Mouse (Mus musculus) spleen, postnatal 36 days (tissue): ENCODE results near the gene Ptprm.

Experiments used
- DNase-seq, 2 experiments: peaks; one replicate each; pipeline ENCODE4 v3.0.0; 2022; ENCODE audit warnings: low spot score in 2 of 2, mixed read lengths in 1 of 2

The Ptprm gene

DNA sequence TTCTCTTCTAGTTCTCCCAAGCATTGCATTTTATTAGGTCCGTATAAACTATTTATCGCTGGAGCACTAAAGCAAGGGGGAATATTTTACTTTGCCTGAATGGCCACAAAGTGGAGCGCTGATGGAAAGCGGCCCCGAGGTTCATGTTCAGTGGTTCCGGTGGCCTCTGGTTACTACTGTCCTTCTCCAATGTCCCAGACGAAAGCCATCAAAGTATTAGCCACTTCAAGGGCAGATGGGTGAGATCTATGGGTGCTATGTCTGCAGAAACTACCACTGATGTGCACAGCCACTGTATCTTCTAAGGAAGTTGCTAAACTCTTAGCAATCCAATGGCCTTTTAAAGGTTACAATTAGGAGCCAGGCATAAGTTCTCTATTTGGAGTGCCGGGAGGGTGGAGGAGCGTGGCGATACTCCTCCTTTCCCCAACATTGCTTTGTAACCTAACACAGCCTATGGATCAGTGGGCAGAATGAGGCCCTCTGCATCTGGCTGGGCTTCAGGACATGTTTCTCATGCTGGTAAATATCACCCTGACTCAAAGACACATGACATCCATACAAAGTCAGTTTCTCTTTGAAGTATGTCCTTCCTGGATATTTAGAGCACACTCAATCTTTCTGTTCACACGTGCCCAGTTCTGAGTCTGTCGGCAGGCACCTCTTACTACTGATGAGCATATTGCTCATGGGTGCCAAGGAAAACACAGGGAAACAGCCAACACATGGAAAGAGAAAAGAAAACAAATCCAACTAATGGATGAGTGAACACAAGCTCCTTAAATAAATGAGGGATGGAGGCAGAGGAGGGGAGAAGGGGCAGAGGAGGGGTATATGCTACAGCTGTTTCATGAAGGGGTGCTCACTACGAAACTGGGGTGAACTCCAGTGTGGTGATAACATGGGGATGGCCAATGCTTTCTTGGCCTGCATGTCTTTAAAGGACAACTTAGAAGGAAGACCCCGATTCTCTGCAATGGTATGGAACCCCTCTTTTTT is 584.6 kb downstream of the Ptprm start:
- DNase-seq, result no peak

DNA sequence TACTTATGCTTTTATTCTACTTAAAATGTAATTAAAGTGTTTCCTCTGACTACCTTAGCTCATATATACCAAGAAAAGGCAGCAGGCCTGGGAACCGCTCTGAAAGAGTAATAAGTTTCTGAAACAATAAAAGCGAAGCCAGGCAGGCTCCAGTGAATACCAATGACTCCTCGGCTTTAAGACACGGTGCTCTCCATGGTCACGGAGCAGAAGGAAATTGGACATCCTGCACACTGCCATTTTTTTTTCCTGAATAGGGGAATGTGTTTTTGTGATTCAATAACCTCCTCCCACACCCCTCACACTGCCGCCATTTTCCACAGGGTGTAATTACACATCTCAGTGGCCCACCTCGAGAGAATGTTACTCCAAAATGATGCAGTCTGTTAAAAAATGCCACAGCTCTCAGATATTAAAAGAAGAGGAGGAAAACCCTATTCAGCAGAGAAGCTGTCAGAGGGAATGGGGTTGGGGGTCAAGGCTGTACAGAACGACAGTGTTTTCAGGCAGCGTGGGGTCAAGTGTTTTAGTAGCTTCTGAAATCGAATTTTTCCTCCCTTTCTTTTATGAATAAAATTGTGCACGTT is 585.5 kb downstream of the Ptprm start:
- DNase-seq, result no peak

DNA sequence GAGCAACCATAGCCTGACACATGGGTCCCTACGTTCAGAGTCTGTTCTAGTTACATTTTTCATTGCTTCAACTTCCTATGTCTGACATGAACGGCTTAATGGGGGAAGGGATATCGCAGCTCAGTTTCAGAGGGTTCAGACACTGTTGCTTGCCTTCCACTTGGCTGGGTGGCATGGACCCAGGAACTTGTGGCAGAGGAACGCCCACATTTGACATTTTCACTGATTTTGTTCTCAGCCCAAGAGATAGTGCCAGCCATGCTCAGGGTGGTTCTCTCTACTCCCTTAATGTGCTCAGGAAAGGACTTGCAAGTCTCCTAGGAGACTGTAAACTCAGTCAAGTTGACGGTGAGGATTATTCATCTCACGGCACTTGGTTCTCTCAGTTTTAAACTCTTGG is 588.1 kb downstream of the Ptprm start:
- DNase-seq, result no peak

DNA sequence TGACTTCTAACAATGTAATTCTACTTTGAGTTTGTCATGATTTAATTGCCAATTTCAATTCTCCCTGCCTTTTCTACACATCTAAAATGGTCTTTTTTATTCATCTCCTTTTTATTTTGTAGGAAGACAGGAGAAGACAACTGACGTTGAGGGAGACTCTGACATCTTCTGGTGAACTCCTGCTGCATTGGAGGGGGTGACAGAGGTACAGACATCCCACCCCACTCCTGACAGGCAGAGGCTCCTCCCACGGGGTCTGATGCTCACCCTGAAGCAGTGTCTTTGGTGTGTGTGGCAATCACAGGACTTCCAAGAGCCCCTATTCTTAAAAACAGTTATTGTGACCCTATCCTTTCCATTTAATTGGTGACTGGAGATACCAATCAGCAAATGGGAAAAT is 589.8 kb downstream of the Ptprm start:
- no peak for DNase-seq

DNA sequence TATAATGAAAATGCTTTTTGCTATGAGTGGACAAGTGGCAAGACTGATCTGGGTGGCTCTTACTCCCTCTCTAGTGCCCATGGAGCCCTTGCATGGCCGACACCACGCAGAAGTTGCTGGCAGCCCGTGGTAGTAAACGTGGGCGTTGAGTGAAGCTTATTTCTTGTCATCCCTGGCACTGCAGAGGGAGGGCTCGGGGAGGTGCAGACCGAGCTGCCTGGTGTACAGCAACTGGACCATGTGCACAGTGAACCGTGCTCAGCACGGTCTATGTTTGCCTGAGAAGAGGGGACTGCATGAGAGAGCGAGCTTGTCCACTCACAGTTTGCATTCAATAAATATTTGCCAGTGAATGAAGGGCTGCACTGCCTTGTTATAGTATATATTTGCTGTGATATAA is 591.5 kb downstream of the Ptprm start:
- no peak for DNase-seq

DNA sequence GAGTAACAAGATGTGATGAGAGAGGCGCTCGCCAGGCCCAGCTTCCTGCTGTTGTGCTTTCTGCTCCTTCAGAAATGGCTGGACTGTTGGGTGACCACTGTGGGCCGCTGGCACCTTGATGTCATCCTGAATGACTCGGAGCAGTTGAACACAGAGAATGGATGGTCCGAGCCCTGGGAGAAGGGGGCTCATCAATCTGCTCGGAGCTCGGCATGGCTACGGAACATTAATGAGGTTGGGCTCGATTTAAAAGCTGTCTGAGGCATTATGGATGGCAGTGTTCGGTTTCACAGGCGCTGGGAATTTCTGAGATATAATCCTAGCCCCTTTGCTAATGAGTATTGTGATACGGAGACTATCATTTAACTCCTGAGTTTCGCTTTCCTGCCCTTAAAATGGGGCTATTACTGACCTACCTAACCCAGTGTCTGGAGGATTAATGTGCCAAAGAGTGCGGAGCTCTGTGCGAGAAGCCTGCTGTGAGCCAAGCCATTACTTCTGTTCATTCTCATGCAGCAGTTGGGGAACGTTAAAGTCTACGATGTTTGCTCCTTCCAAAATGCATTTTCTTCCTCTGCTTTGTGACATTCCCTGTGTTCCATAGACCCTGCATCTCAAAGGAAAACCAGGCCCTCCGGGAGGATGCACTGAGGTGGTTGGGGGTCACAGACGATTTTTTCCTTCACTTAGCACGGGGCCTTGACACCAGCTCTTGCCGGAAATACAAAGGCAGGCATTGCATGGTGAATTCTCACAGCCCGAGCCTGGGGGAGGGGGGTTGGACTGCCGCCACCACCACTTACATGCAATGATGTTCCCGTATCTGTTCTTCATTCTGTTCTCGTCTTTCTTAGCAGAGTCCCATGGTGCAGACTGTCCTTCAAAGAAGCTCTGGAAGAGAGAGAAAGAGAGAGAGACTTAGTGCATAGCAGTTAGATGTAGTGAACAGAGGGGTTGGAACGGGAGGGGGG is 592.6 kb downstream of the Ptprm start:
- DNase-seq, result no peak

DNA sequence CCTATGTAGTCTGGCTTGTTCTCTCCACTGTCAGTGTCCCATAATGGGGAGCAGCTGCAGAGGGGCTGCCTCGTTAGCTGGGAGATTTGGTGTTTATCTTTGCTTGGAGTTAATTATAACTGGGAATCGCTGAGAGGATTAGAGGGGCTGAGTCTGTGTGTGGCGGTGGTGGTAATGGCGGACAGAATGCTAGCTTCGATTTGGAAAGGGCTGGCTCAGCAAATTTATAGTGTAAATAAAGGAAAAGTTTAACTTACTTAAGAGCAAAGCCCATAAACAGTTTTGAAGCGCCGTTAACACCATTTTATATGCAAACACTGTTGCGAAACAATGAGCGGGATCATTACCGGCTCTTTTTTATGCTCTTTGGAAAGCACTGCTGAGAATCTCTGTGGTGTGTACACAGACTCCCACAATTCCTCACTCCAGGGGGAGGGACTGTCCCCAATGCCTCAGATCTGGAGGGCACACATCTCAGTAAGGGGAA is 597.2 kb downstream of the Ptprm start:
- DNase-seq, result no peak

DNA sequence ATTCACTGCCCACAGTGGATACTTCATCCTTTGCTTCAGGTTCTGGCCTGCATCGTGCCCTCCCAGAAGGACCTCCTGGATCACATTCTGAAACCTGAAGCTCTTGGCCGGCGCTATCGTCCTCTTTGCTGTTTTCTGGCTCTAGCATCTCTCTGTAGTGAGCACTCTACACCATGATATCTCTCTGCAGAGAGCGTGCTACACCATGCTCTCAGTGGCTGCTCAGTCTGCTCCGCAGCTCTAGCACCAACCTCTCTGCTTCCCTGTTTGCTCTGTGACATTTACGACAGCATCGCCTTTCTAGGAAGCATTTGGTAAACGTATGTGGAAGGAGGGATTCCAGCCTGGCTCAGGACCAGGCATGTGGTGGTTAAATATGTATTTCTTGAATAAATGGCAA is 597.8 kb downstream of the Ptprm start:
- no peak for DNase-seq

DNA sequence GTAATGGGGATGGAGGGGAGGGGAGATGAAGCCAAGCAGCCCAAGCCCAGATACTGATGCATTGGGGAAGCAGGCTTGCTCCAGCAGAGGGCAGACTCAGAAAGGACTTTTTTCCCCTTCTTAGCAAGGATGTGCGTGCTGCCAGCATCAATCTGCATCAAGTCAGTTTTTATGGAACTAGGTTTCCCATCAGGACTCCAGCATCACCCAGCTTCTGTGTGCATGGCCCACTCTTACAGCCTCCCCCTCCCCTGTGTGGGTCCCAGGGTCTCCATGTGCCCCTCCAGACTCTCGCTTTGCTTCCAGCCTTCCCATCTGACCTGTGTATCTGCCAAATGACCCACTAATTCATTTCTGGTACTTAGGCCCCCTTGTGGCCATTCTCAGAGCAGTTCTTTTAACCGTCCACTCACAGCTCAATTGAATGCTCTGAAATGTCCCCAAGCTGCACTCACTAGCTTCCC is 599.0 kb downstream of the Ptprm start:
- DNase-seq, result no peak

DNA sequence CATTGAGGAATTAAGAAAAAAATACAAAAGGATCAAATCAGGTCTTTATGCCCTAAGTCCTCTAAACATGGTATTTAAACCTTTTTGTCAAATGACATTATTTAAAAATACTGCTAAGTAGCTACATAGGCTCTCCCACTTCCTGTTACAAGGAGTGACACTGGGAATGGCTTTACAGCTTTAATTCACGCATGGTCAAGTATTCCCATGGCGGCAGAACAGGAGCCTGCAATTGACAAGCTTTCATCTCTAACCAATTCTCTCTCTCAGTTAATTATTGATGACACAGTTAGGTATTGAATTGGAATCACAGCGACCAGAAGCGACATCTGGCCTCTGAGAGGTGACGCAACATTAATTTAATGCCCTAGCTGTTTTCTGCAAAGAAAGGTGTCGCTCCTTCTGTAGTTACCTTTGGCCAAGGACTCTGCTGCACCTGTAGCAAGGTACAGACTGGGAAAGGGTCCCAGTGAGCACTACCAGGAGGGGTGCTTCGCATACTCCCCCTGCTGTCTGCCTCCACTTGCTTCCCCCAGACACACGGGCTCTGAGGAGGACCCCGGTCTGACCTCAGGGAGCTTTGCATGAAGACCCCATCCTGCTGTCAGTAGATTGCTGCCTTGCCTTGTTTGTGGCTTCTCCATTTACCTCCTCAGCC is 599.9 kb downstream of the Ptprm start:
- DNase-seq, result no peak

DNA sequence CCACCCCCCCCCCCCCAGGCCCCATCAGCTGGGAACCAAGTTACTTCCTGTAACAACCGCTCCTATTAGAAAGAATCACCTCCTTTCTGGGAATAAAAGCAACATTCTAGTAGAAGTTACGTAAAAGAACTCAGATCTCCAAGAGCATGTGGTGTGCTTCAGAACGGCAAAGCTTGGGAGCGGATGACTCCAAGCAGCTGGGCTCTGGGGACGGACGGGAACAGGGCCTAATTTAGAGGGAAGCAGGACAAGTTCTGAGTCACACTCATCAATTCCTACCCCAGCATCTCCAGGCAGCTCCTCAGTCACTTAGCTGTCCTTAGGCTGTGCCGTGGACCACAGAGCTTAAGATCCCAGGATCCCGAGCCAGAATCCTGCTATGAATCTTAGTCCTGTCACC is 602.5 kb downstream of the Ptprm start:
- DNase-seq, result no peak

DNA sequence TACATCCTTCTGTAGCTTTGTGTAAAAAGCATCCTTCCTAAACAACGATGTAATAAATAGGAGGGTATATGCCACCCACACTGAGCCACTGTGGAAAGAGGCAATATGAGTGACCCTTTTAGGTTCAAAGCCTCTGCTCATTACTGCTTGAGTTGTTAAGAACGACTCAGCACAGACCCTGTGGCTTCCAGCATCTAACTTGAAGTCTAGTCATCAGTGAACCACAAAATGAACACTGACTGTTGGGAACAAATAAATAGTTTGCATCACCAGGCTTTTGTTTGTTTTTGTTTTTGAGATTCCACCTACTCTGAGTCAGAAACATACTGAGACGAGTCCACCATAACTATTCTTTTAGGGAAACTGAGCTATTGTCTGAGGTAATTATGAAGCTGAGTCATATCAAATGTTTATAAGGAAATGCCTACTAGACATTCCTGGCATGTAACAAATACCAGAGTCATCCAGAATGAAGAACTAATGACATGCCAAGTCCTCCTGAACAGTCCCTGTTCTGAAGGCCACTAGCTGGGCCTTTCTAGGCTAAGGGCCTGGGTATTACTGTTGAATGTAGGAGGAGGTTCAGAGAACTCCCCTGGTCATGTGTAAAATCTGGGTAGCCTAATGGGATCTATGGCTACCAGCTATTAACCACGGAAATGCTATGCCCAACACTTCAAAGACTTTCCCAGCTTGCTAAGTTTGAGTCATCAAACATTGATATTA is 603.6 kb downstream of the Ptprm start:
- DNase-seq, result no peak

DNA sequence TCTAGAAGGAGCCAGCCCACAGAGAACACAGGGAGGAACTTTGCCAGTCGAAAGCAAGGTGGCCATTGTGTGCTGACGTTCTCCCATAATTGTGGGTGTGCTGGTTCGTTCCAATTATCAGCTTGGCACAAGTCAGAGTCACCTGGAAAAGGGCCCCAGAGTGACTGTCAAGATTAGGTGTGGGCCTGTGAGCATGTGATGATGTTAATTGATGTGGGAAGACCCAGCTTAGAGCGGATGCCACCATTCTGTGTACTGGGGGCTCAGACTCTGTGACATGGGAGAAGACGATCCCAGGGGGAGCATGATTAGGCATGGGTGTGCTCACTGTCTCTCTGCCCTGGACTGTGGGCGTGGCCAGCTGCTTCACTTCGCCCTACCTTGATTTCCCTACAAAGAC is 604.3 kb downstream of the Ptprm start:
- no peak for DNase-seq

DNA sequence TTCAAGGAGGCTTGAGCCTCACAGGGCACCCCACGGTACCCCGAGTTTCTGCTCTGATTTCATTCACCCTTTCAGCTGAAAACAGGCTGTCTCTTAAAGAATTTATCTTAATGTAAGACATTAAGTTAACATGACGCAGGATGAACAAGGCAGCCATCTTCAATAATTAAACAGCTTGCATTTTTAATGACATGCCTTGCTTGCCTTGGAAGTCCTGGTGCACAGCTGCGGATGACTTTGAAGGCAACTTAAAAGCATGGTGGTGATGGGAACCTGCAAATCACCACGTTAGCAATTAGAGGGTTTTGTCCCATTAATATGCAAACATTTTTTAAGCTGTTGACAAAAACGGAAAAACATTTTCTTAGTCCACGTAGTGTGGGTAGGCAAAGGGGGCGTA is 607.8 kb downstream of the Ptprm start:
- DNase-seq, result no peak

DNA sequence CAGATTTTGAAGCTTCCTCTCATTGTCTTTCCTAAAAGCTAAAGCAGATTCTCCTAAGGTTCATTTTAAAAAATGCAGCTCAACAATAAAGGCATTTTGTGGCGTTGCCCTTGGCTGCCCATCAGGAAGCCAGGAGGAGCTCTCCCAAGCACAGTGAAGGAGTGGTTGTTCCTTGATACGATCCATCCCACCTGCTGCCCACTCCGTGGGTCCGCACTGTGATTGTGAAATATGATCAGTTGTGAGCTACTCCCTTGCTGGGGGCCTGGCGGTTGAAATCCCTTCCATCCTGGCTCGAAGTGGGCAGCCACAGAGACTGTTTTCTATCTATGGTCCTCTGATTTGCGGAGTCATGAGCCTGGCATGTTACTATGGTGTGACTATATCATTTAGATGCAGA is 610.9 kb downstream of the Ptprm start:
- DNase-seq, result no peak

DNA sequence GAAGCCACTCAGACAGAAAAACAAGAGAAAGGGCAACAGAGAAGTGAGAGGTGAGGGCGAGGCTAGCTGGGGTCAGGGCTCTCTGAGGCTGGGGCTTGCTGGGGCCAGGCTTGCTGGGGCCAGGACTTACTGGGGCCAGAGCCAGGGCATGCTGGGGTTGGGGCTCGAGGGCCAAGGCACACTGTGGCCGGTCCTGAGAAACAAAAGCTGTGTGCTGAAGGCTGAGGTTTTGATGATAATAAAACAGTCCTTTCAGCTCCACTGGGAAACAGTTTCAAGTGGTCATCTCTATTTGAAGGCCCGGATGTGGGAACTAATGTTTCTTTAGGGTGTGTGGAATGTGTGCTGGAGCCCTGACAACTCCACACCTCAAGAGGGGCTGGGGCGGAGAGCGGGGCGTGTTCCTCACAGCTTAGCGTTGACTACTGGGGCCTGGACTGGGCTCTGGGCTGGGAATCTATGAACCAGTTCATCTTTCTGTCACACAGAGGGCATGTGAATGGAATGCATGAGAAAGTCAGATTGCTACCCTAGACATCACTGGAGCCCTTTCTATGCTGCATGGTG is 615.4 kb downstream of the Ptprm start:
- DNase-seq, result no peak

DNA sequence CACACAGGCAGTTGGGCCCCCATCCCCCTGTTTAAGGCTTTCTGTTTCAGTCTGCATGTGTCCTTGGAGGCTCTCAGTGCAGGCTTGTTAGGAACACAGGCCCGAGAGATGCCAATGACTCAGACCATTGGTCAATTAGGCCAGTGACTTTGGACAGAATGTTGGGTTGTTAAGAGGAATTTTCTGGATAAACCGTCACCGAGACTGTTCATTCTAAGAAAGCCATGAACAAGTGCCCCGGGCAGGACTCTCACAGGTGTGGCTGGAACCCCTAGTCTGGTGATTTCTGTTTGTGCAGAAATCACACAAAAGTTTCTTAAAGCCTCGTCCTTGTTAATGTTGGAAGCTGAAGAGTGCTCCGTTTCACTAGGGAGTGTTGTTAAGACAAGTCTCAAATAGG is 615.9 kb downstream of the Ptprm start:
- DNase-seq, result no peak

DNA sequence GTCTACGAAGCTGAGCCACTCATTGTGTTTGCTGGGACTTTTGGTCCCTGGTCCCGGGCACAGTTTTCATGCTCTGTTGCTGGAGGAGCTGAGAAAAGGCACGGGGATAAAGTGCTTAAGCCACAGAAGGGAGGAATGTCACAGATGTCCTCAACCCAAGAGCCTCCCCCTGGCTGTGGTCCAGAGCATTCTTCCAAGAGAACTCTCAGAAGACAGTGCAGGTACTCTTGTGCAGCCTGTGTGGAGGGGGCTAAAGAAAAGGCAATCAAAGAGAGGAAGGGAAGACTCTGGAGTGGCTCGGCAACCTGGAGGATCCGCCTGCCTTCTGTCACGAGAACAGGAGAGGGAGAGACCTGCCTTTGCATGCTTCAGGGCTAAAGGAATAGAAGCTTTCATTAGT is 617.8 kb downstream of the Ptprm start:
- DNase-seq, result no peak

DNA sequence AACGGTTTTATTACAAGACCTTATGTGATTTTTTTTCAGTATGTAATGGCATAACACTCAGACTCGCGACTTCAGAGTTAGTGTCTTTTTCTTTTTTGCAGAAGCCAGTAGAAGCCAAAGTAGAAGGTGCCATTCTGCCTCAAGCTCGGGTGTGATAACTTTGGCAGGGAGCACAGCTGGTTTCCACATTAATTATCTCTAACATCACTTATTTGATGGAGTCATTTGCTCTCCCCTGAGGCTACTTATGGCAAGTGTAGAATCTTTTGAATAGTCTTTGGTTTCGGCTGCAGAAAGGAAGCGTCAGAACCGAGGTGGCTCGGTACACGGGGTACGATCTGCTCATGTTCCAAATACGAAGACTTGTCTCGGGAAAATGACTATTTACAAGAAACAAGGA is 620.7 kb downstream of the Ptprm start:
- DNase-seq, result no peak

DNA sequence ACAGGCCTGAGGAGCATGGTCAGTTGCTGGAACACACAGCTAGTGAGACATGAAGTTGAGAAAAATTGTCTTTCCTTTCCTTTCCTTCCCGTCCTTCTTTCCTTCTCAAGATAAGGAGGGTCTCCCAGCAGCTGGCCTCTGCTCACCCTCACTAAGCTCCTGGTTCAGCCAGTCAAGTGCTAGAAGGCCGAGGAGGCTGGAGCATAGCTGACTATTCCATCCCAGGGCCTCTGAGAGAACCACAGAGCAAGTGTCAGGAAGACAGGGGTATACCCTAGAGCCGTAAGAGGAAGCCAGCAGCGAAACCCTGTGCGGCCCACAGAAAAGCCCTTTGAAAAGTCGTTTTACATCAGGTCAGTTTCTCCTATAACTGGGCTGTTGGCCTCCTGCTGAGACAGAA is 624.3 kb downstream of the Ptprm start:
- no peak for DNase-seq
